Mouse (Mus musculus): ENCODE data around the gene Nup93.

DNA sequence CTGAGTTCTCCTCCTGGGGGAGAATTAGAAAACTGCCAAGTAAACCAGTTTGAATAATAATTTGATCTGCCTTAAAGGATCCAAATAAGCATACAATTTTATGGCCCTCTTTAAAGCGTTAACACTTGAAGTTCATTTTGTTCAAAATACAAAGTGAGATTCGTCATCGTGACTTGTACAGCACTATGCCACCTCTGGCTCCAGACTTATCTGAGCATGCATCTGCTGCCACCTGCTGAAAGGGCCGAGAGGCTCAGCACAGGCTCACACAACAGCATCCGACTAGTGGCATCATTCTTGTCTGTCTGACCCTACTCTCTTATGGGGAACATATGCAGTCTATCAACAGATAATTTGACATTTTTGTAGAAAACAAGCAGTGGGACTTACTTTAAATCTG is 59.7 kb downstream of the Nup93 start:
- no peak for TF ChIP-seq POLR2A (IDR thresholded peaks at IDR 0.05; ENCODE audit: insufficient read depth, low read length)
- peak; percentile 45 for TF ChIP-seq CTCF (IDR thresholded peaks at IDR 0.05; ENCODE audit: low read depth, low read length)

Measured in ES-Bruce4 (cell line).